Mouse (Mus musculus): ENCODE measurements at regions not wholly inside any gene's neighbourhood (a gene's known extent, or its start where the extent isn't known, plus 50 kb on each side); places are given as distances from the start of the nearest gene placed in this dataset.
"Not testable (repeated sequence)": the region's sequence is repeated elsewhere in the genome, so short reads cannot be mapped to it uniquely, and the experiment has no call there.

DNA sequence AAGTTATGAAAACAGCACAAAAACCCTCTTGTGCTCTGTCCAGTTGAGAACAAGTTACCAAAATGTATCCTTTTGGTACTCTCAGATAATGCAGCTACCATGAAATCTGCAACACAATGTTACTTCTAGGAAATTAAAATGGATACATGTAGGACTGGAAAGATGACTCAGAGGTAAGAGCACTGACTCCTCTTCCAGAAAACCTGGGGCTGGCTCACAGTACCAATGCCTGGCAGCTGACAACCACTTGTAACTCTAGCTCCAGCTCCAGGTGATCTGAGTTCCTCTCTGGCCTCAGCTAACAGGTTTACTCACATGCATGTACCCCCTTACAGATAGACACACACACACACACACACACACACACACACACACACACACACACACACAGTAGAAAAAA, 325.1 kb downstream of the Abcc12 start:
- no peak for DNase-seq
- peaks cover 6% of the 10 kb centered on the region; the same call in 1 of the 2 replicates for H3K4me1 ChIP-seq (ENCODE audit: control insufficient read depth, insufficient read depth, low read length)
- TF ChIP-seq CTCF (IDR thresholded peaks at IDR 0.05; ENCODE audit: insufficient read depth, low read length) (no peak), POLR2A (IDR thresholded peaks at IDR 0.05; ENCODE audit: borderline replicate concordance, extremely low read depth, low read depth, low read length) (no peak)
- H3K4me3 ChIP-seq (replicated peaks; ENCODE audit: extremely low read depth, low read depth, low read length), result no peak overlapping the region

DNA sequence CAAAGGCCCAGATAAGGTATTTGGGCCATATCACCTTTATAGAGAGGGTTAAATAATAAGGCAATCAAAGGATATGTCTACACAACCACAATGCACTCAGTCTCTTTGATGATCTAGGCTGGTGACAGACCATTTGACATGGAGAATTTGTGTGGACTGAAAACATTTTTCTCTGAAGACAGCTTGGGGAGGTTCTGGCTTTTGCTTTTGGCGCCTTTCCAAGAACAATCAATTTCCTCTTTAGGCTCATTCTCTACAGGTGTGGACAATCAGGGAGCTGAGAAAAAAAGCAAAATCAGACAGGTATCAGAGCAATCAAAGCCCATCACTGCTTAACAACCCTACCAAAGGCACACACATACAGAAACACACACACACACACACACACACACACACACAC, 325.8 kb downstream of the Abcc12 start:
- TF ChIP-seq POLR2A (IDR thresholded peaks at IDR 0.05; ENCODE audit: borderline replicate concordance, extremely low read depth, low read depth, low read length), result no peak
- no peak for TF ChIP-seq CTCF (IDR thresholded peaks at IDR 0.05; ENCODE audit: insufficient read depth, low read length)
- 62% methylated on average over 1 of the region's 1 CpGs for WGBS
- no peak for DNase-seq

DNA sequence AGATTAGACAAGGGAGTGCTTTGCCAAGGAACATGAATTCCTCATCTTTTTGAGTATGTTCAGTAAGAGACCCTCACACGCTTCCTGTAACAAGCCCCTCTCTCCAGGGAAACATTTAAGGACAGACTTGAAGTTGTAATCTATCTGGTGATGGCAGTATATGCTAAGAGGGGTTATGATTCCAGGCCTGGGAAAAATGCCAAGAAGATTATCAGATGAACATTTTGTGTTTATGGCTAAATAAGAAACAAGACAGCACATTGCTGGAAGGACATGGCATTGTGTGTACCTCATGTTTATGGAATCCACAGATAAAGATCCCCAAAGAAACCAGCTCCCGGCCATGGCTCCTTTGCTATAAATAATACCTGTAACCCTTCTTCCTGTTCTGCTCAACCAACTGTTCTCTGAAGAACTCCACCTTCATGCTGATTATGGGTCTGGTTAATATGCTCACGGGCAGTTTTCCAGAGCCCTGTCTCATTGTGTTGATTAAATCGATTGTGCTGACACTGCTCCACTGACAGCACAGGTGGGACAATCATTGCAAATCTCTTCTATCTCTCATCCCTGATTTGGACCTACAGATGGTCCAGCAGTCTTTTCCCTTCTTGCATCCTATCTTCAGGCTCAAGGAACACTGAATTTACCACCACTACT, 327.7 kb downstream of the Abcc12 start:
- peaks cover 6% of the 10 kb centered on the region; the same call in 1 of the 2 replicates for H3K4me1 ChIP-seq (ENCODE audit: control insufficient read depth, insufficient read depth, low read length)
- TF ChIP-seq POLR2A (IDR thresholded peaks at IDR 0.05; ENCODE audit: borderline replicate concordance, extremely low read depth, low read depth, low read length), result no peak
- no peak for TF ChIP-seq CTCF (IDR thresholded peaks at IDR 0.05; ENCODE audit: insufficient read depth, low read length)
- DNase-seq, result no peak
- H3K4me3 ChIP-seq (replicated peaks; ENCODE audit: extremely low read depth, low read depth, low read length), result no peak overlapping the region
- 49% methylated on average over 4 of the region's 4 CpGs for WGBS

More for the DNA sequence above, 325.8 kb downstream of the Abcc12 start:
- Histone ChIP-seq H3K4me1 (ENCODE audit: control insufficient read depth, insufficient read depth, low read length) (peaks cover 6% of the 10 kb centered on the region; the same call in 1 of the 2 replicates), H3K4me3 (replicated peaks; ENCODE audit: extremely low read depth, low read depth, low read length) (no peak overlapping the region)

DNA sequence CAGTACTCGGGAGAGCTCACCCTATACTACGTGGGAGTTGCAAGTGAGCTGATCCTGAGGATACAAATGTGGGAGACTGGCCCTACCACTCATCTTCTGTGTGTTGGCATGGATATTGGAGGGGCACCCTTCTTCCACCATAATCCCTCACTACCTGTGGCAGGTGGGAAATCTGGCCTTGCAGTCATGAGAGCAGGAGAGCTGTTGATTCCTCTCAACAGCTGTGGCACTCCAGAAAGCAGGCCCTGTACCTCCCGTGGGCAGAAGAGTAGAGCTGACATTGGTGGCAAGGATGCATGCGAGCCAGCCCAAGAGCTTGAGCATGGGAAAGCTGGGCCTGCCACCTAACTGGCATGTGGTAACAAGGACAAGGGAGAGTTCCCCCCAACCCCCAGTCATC, 345.8 kb downstream of the Abcc12 start:
- no peaks in the 10 kb centered on the region for H3K4me1 ChIP-seq (ENCODE audit: control insufficient read depth, insufficient read depth, low read length)
- no peak for TF ChIP-seq CTCF (IDR thresholded peaks at IDR 0.05; ENCODE audit: insufficient read depth, low read length)
- TF ChIP-seq POLR2A (IDR thresholded peaks at IDR 0.05; ENCODE audit: borderline replicate concordance, extremely low read depth, low read depth, low read length), result no peak
- no peak overlapping the region for H3K4me3 ChIP-seq (replicated peaks; ENCODE audit: extremely low read depth, low read depth, low read length)
- DNase-seq, result no peak
- WGBS, result 87% methylated on average over 4 of the region's 4 CpGs

DNA sequence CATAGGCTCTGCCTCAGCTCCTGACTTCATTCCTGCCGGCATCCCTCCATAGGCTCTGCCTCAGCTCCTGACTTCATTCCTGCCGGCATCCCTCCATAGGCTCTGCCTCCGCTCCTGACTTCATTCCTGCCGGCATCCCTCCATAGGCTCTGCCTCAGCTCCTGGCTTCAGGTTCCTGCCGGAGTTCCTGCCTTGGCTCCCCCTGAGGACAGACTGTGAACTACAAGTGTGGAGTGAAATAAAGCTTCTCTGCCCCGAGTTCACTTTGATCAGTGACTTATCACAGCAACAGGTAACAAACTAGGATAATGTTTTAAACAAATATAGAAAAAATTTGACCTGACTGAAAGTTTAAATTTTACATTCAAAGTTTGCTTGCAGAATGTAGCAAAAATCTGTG, 348.5 kb downstream of the Abcc12 start:
- not testable (repeated sequence) for DNase-seq; H3K4me1 ChIP-seq (ENCODE audit: control insufficient read depth, insufficient read depth, low read length); H3K4me3 ChIP-seq (replicated peaks; ENCODE audit: extremely low read depth, low read depth, low read length)
- WGBS, result 82% methylated on average over 6 of the region's 6 CpGs

DNA sequence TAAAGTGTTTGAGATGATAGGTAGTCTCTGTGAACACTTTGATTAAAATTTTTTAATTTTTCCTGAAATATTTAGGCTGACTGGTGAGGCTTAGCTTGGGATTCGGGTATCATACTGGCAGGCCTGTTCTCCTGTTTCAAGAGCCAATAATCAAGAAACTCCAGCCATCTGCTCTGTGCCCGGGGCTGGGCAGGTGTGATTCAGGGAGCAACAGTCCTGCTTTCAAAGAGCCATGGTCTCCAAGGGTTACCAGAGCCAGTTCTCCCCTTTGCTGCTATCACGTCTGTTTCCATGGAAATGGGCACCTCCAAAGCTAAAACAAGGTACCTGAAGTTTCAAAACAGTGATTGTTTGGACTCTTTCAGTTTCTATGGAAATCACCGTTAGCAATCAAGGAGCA, 355.6 kb downstream of the Abcc12 start:
- Histone ChIP-seq H3K4me3 (replicated peaks; ENCODE audit: extremely low read depth, low read depth, low read length) (no peak overlapping the region), H3K4me1 (ENCODE audit: control insufficient read depth, insufficient read depth, low read length) (no peaks in the 10 kb centered on the region)
- 68% methylated on average over 4 of the region's 4 CpGs for WGBS
- TF ChIP-seq POLR2A (IDR thresholded peaks at IDR 0.05; ENCODE audit: borderline replicate concordance, extremely low read depth, low read depth, low read length) (no peak), CTCF (IDR thresholded peaks at IDR 0.05; ENCODE audit: insufficient read depth, low read length) (no peak)
- DNase-seq, result no peak

DNA sequence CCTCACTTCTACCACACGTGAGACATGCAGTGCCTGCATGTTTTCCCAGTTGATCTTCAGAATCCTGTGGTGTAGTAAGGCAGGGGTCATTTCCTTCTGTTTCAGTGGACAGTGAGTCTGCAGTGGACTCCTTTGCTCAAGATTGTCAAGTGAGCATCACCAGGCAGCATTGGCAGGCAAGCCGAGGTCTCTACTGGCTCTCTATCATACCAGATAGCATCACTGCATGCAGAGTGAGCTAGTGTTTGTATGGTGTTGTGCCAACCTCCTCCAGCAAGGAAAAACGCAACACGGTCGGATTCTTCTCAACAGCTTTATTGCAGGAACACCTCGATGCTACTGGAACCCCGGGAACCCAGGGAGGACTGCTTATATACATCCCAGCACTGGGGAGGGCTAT, 357.8 kb downstream of the Abcc12 start:
- Histone ChIP-seq H3K4me1 (ENCODE audit: control insufficient read depth, insufficient read depth, low read length) (no peaks in the 10 kb centered on the region), H3K4me3 (replicated peaks; ENCODE audit: extremely low read depth, low read depth, low read length) (no peak overlapping the region)
- TF ChIP-seq POLR2A (IDR thresholded peaks at IDR 0.05; ENCODE audit: borderline replicate concordance, extremely low read depth, low read depth, low read length), result no peak
- TF ChIP-seq CTCF (IDR thresholded peaks at IDR 0.05; ENCODE audit: insufficient read depth, low read length), result no peak
- DNase-seq, result no peak
- WGBS, result 88% methylated on average over 7 of the region's 7 CpGs

DNA sequence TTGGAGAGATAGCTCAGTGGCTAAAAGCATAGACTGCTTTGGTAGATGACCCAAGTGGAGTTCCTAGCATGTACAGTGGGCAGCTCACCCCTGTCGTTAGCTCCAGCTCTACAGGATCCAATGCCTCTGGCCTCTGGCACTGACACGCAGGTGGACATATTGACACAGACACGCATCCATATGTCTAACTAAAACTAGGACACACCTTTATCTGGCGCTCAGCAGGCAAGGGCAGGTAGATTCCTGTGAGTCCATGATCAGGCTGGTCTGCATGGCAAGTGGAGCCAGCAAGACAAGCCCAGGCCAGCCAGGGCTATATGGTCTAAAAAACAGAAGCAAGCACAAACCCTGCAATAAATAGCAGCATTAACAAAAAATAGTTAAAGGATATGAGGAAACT, 358.3 kb downstream of the Abcc12 start:
- WGBS, result 92% methylated on average over 4 of the region's 4 CpGs
- TF ChIP-seq CTCF (IDR thresholded peaks at IDR 0.05; ENCODE audit: insufficient read depth, low read length), result no peak
- no peak for TF ChIP-seq POLR2A (IDR thresholded peaks at IDR 0.05; ENCODE audit: borderline replicate concordance, extremely low read depth, low read depth, low read length)
- H3K4me3 ChIP-seq (replicated peaks; ENCODE audit: extremely low read depth, low read depth, low read length), result no peak overlapping the region

DNA sequence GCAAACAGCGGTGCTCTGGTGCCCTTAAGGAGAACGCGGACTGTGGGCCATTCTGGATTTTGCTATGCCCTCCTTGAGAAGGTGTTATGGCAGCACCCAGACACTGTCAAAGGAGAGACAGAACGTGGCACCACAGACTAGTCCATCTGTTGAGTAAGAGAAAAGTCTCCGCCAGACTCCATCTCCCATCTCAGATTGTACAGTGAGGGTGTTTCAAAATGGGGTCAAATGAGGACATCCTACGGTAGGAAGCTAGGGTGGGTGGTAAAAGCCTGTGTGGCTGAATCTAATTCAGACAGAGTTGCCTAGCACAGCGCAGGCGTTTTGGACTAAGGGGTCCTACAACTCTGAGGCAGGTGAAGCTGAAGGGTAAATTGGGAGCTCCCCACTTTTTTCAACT, 366.1 kb downstream of the Abcc12 start:
- Histone ChIP-seq H3K4me1 (ENCODE audit: control insufficient read depth, insufficient read depth, low read length) (no peaks in the 10 kb centered on the region), H3K4me3 (replicated peaks; ENCODE audit: extremely low read depth, low read depth, low read length) (no peak overlapping the region)
- 91% methylated on average over 8 of the region's 8 CpGs for WGBS
- DNase-seq, result no peak
- no peak for TF ChIP-seq POLR2A (IDR thresholded peaks at IDR 0.05; ENCODE audit: borderline replicate concordance, extremely low read depth, low read depth, low read length)
- no peak for TF ChIP-seq CTCF (IDR thresholded peaks at IDR 0.05; ENCODE audit: insufficient read depth, low read length)

More for the DNA sequence above, 358.3 kb downstream of the Abcc12 start:
- no peaks in the 10 kb centered on the region for H3K4me1 ChIP-seq (ENCODE audit: control insufficient read depth, insufficient read depth, low read length)
- DNase-seq, result no peak

DNA sequence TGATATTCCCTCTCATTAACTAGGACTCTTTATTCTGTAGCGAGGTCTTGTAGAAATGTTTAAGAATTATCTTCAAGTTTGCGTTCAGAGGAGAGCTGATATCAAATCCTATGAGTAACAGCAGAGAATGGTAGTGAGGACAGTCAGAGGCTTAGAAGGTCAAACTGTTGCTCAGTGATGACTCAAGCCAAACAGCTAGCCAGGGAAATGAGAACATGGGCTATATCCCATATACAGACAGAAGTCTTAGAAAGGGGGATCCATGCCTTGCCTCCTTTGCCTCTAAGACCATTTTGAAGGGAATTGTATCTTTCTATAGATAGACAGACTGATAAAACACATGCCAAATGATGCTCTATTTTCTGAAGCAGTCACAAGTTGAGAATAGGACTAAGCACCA, 368.0 kb downstream of the Abcc12 start:
- Histone ChIP-seq H3K4me1 (ENCODE audit: control insufficient read depth, insufficient read depth, low read length) (no peaks in the 10 kb centered on the region), H3K4me3 (replicated peaks; ENCODE audit: extremely low read depth, low read depth, low read length) (no peak overlapping the region)
- no peak for TF ChIP-seq POLR2A (IDR thresholded peaks at IDR 0.05; ENCODE audit: borderline replicate concordance, extremely low read depth, low read depth, low read length)
- DNase-seq, result no peak
- 92% methylated on average over 2 of the region's 2 CpGs for WGBS
